Comparison of ENCODE assay signal across 8 mouse cellular contexts in genomic region chr6:47943721-47944120, GRCm38 (mm10). TPM values are rescaled to one million over a fixed set of nuclear protein-coding genes. Genes with fewer than 3 reads are reported as not detected.
DNase-seq lines count a peak whose midpoint lies in the region; ATAC-seq and TF ChIP-seq lines count a peak whose summit lies in the region.

No protein-coding gene starts in this region.

- H3K4me2 ChIP-seq in heart, embryonic 16.5 days (ENCODE audit: low read depth, low read length), result peak overlapping the region; percentile 84
- H3K4me2 ChIP-seq in hindbrain, embryonic 11.5 days (replicated peaks; ENCODE audit: low read depth, low read length), result peak overlapping the region; percentile 79

- peak overlapping the region; percentile 56 for H3K4me3 ChIP-seq in heart, embryonic 16.5 days (ENCODE audit: low read length)
- H3K4me3 ChIP-seq in bone marrow macrophage, adult 2 months (ENCODE audit: insufficient read depth, low read length), result peak overlapping the region; percentile 74
- peak overlapping the region; percentile 38 for H3K4me3 ChIP-seq in hindbrain, embryonic 11.5 days (ENCODE audit: low read depth, low read length)
- H3K4me3 ChIP-seq in macrophage (ENCODE audit: inconsistent target), result peak overlapping the region; percentile 7; the same call in 1 of the 2 replicates

- no peaks in the 10 kb centered on the region for H3K79me2 ChIP-seq in macrophage (ENCODE audit: inconsistent target)

- H3K4me1 ChIP-seq in heart, embryonic 16.5 days (ENCODE audit: control insufficient read depth, insufficient read depth, low read length), result peaks cover 2% of the 10 kb centered on the region; the same call in 1 of the 2 replicates
- H3K4me1 ChIP-seq in bone marrow macrophage, adult 2 months (ENCODE audit: control insufficient read depth, insufficient read depth, low read length), result peaks cover 2% of the 10 kb centered on the region
- no peaks in the 10 kb centered on the region; the same call in 1 of the 2 replicates for H3K4me1 ChIP-seq in hindbrain, embryonic 11.5 days (replicated peaks; ENCODE audit: control insufficient read depth, insufficient read depth, low read length)

- no peak for TF ChIP-seq POLR2A in bone marrow macrophage, adult 2 months (IDR thresholded peaks at IDR 0.05; ENCODE audit: borderline replicate concordance, low read depth, low read length)

- no peaks in the 10 kb centered on the region for H3K27me3 ChIP-seq in heart, embryonic 16.5 days (ENCODE audit: control insufficient read depth, insufficient read depth, low read length)
- no peaks in the 10 kb centered on the region for H3K27me3 ChIP-seq in hindbrain, embryonic 11.5 days (ENCODE audit: control insufficient read depth, insufficient read depth, low read length)

- 83% methylated on average over 3 of the region's 3 CpGs for WGBS in heart, embryonic 16.5 days
- 87% methylated on average over 3 of the region's 3 CpGs for WGBS in hindbrain, embryonic 11.5 days
- 66% methylated on average over 3 of the region's 3 CpGs for WGBS in macrophage (ENCODE audit: missing documents)

- H3K9ac ChIP-seq in heart, embryonic 16.5 days (ENCODE audit: low read length), result peak overlapping the region; percentile 76
- peak overlapping the region; percentile 75; the same call in 1 of the 2 replicates for H3K9ac ChIP-seq in hindbrain, embryonic 11.5 days (ENCODE audit: low read depth, low read length)

- DNase-seq in heart, adult 9 months (ENCODE audit: low spot score in 2 of 2), result no peak
- no peak for DNase-seq in hindbrain, embryonic 11.5 days (ENCODE audit: low spot score)
- no peak for DNase-seq in adrenal gland, adult 2 months
- DNase-seq in right cerebral cortex, postnatal 25 days, result no peak

- no peak for TF ChIP-seq CTCF in bone marrow macrophage, adult 2 months (IDR thresholded peaks at IDR 0.05; ENCODE audit: low read depth, low read length)

- no peaks in the 10 kb centered on the region for H3K36me3 ChIP-seq in heart, embryonic 16.5 days (ENCODE audit: control insufficient read depth, insufficient read depth)
- no peaks in the 10 kb centered on the region for H3K36me3 ChIP-seq in hindbrain, embryonic 11.5 days (ENCODE audit: control insufficient read depth, insufficient read depth, low read length)
- no peaks in the 10 kb centered on the region for H3K36me3 ChIP-seq in macrophage (ENCODE audit: inconsistent target)

- H3K9me3 ChIP-seq in heart, embryonic 16.5 days (replicated peaks; ENCODE audit: control insufficient read depth, low read length), result no peaks in the 10 kb centered on the region
- H3K9me3 ChIP-seq in hindbrain, embryonic 11.5 days (ENCODE audit: control insufficient read depth, low read length), result no peaks in the 10 kb centered on the region

- no peak overlapping the region for H3K27ac ChIP-seq in heart, embryonic 16.5 days (ENCODE audit: low read length)
- H3K27ac ChIP-seq in bone marrow macrophage, adult 2 months (ENCODE audit: insufficient read depth, low read depth, low read length), result peak overlapping the region; percentile 59; the same call in 1 of the 2 replicates
- no peak overlapping the region for H3K27ac ChIP-seq in hindbrain, embryonic 11.5 days (ENCODE audit: low read depth, low read length)
- H3K27ac ChIP-seq in macrophage, result no peak overlapping the region

- ATAC-seq in heart, embryonic 16.5 days (replicated peaks; ENCODE audit: extremely low read depth, insufficient read depth, low FRiP score), result no peak
- ATAC-seq in hindbrain, embryonic 11.5 days (ENCODE audit: low FRiP score), result no peak
- ATAC-seq in erythroid progenitor cell, adult 5-6 weeks (replicated peaks; ENCODE audit: low FRiP score, poor library complexity, severe bottlenecking), result no peak

RNA-seq across cellular contexts. Expression of gene Zfp956, which starts 9.5 kb away (rescaled TPM):
- polyA plus RNA-seq in heart, embryonic 16.5 days (2015; fragmentation: Nextera tagmentation; extraction: Ambion mirVana), result 3.3 and 3.9 TPM in 2 replicates
- polyA plus RNA-seq in bone marrow macrophage, adult 2 months (2012; ENCODE audit: insufficient read depth, insufficient read length, missing spikeins), result 4.3 and 5.7 TPM in 2 replicates
- 7.1 and 9.8 TPM in 2 replicates for polyA plus RNA-seq in hindbrain, embryonic 11.5 days (2014; fragmentation: Nextera tagmentation; extraction: Ambion mirVana)
- total RNA-seq in macrophage (2018; cell fraction: chromatin; rRNA removed), result 10 to 100 TPM in 14 of 26 experiments, 1 to 10 TPM in 12; 4.3 to 27.9 (median 12.4) TPM
- total RNA-seq in macrophage (2018; cell fraction: cytosol; rRNA removed), result 1 to 10 TPM in 18 of 26 experiments, under 1 TPM in 8; 0.25 to 2.9 (median 1.7) TPM
- 10 to 100 TPM in 4 of 26 experiments, 1 to 10 TPM in 22; 2.5 to 13.7 (median 6.6) TPM for total RNA-seq in macrophage (2018; cell fraction: nucleus; rRNA removed)
- polyA plus RNA-seq in macrophage (2018), result 1.4 to 2.5 TPM (median 2.1 TPM) in 3 replicates
- 1 to 10 TPM; 3.8 to 8.6 TPM for total RNA-seq in adrenal gland, adult 2 months (2021)
- polyA plus RNA-seq in adrenal gland, adult 2 months (2012; rRNA removed), result 10.4 and 11.6 TPM in 2 replicates
- total RNA-seq in erythroid progenitor cell, adult 5-6 weeks (2015; ENCODE audit: low replicate concordance), result not detected in 2 replicates
- total RNA-seq in erythroid progenitor cell, adult 5-6 weeks (2017; ENCODE audit: low replicate concordance), result 0.45 and 5.3 TPM in 2 replicates

RNA-seq across cellular contexts. Expression of gene Zfp212, which starts 23.4 kb away (rescaled TPM):
- polyA plus RNA-seq in heart, embryonic 16.5 days (2015; fragmentation: Nextera tagmentation; extraction: Ambion mirVana), result 10.3 and 10.9 TPM in 2 replicates
- polyA plus RNA-seq in bone marrow macrophage, adult 2 months (2012; ENCODE audit: insufficient read depth, insufficient read length, missing spikeins), result 9.6 and 11.6 TPM in 2 replicates
- polyA plus RNA-seq in hindbrain, embryonic 11.5 days (2014; fragmentation: Nextera tagmentation; extraction: Ambion mirVana), result 9.9 and 13.9 TPM in 2 replicates
- total RNA-seq in macrophage (2018; cell fraction: chromatin; rRNA removed), result 10 to 100 TPM in 18 of 26 experiments, 1 to 10 TPM in 8; 3.4 to 20.2 (median 13.9) TPM
- 10 to 100 TPM in 1 of 26 experiments, 1 to 10 TPM in 25; 3.5 to 11.1 (median 7.1) TPM for total RNA-seq in macrophage (2018; cell fraction: cytosol; rRNA removed)
- total RNA-seq in macrophage (2018; cell fraction: nucleus; rRNA removed), result 10 to 100 TPM in 15 of 26 experiments, 1 to 10 TPM in 11; 6.6 to 18.5 (median 10.6) TPM
- polyA plus RNA-seq in macrophage (2018), result 5.3 to 8.4 TPM (median 5.9 TPM) in 3 replicates
- 10 to 100 TPM; 13.4 to 15.5 TPM for total RNA-seq in adrenal gland, adult 2 months (2021)
- polyA plus RNA-seq in adrenal gland, adult 2 months (2012; rRNA removed), result 8.2 and 8.4 TPM in 2 replicates
- total RNA-seq in erythroid progenitor cell, adult 5-6 weeks (2015; ENCODE audit: low replicate concordance), result 12.6 and 13.7 TPM in 2 replicates
- 11.0 and 15.7 TPM in 2 replicates for total RNA-seq in erythroid progenitor cell, adult 5-6 weeks (2017; ENCODE audit: low replicate concordance)

Comparison
In these comparisons a context has a peak if more than half of its experiments do, and no peak if none do; other contexts are left out.
1. H3K4me3 ChIP-seq: peak in every context shown above with its lines; median percentile 74 in bone marrow macrophage, adult 2 months; 56 in heart, embryonic 16.5 days; 38 in hindbrain, embryonic 11.5 days; 7 in macrophage.